Mouse (Mus musculus) megakaryocyte-erythroid progenitor cell, adult 5-6 weeks (primary cell): ENCODE results near the gene Rad51b. TPM values are rescaled to one million over a fixed set of nuclear protein-coding genes. Genes with fewer than 3 reads are reported as not detected.

Source experiments
- ATAC-seq: replicated peaks from 2 replicates; pipeline ENCODE4 v1.8.0; 2016; ENCODE audit warnings: mild to moderate bottlenecking, inconsistent platforms; ENCODE audit not compliant: severe bottlenecking, poor library complexity, low FRiP score, low TSS enrichment
- total RNA-seq, 2 experiments: library from RNA; stranded (forward) in 1 of 2; stranded (reverse) in 1 of 2; fragments of 200-1000, 215-1000 nt in 1 of 2; fragments of >200 nt in 1 of 2; fragmentation: Nextera tagmentation in 1 of 2; gene quantifications; 2 replicates each; pipeline ENCODE4 v1.2.3; 2014 to 2017

The Rad51b gene
- total RNA-seq, 2 experiments from 2014 or later, result 10.0 to 20.9 TPM

GRCm38 (mm10) chr12:79623308-79623707 is 326.2 kb downstream of the Rad51b start:
- ATAC-seq, result no peak

GRCm38 (mm10) chr12:79625699-79626554 is 328.8 kb downstream of the Rad51b start:
- no peak for ATAC-seq

GRCm38 (mm10) chr12:79626555-79627080 is 329.5 kb downstream of the Rad51b start:
- no peak for ATAC-seq

- ATAC-seq, result no peak
Observed at GRCm38 (mm10) chr12:79627351-79628120, 330.5 kb downstream of the Rad51b start.

GRCm38 (mm10) chr12:79628121-79628774 is 331.2 kb downstream of the Rad51b start:
- ATAC-seq, result no peak

GRCm38 (mm10) chr12:79629945-79630850 is 333.1 kb downstream of the Rad51b start:
- no peak for ATAC-seq

- no peak for ATAC-seq
Observed at GRCm38 (mm10) chr12:79633458-79634106, 336.5 kb downstream of the Rad51b start.

- no peak for ATAC-seq
Observed at GRCm38 (mm10) chr12:79641570-79642285, 344.6 kb downstream of the Rad51b start.

- ATAC-seq, result no peak
Observed at GRCm38 (mm10) chr12:79642715-79643114, 345.6 kb downstream of the Rad51b start.

- ATAC-seq, result no peak
Observed at GRCm38 (mm10) chr12:79645656-79646055, 348.6 kb downstream of the Rad51b start.

GRCm38 (mm10) chr12:79646646-79647164 is 349.6 kb downstream of the Rad51b start:
- ATAC-seq, result peak; percentile 22; the same call in 1 of the 2 replicates

- no peak for ATAC-seq
Observed at GRCm38 (mm10) chr12:79647382-79647781, 350.3 kb downstream of the Rad51b start.

- ATAC-seq, result no peak
Observed at GRCm38 (mm10) chr12:79647976-79648375, 350.9 kb downstream of the Rad51b start.

- no peak for ATAC-seq
Observed at GRCm38 (mm10) chr12:79648812-79649700, 352.0 kb downstream of the Rad51b start.

- ATAC-seq, result no peak
Observed at GRCm38 (mm10) chr12:79649796-79650195, 352.7 kb downstream of the Rad51b start.

GRCm38 (mm10) chr12:79655138-79655537 is 358.1 kb downstream of the Rad51b start:
- no peak for ATAC-seq

- ATAC-seq, result no peak
Observed at GRCm38 (mm10) chr12:79658861-79659260, 361.8 kb downstream of the Rad51b start.
